Mouse (Mus musculus): Measurements from ENCODE around the gene Kcna1. TPM values are rescaled to one million over a fixed set of nuclear protein-coding genes. Genes with fewer than 3 reads are reported as not detected.

Kcna1 gene
- polyA plus RNA-seq (2015; fragmentation: Nextera tagmentation; extraction: Ambion mirVana): 0.18 and 0.33 TPM in 2 replicates

DNA sequence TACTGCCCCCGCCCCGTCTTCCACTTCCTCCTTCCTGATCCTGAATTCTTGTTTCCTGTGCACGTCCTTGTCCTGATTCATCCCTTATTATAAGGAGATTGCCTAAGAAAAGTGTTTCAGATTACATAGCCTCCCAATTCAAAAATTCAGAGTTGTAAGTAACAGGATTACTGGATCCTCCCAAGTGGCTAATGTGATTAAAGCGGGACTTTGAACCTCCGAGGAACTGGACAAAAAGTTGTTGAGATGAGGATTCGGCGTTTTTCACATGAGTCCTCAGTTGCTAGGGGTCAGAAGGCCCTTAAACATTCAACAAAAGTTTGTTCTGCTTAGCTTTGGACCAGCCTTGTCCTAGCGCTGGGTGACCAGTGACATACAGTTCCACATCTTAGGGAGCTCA, at the start of gene Kcna1:
Kcna1 (minus strand) TSS at position 4 of the 400 bp plus-strand sequence.
- H3K27me3 ChIP-seq: peaks cover 80% of the 10 kb centered on the region
- no peaks in the 10 kb centered on the region for H3K36me3 ChIP-seq
- peak within 1 kb of the TSS; percentile 54 for H3K4me3 ChIP-seq
- 28% methylated on average over 8 of the region's 8 CpGs for WGBS
- no peak within 1 kb of the TSS for H3K27ac ChIP-seq
- peaks cover 34% of the 10 kb centered on the region for H3K4me1 ChIP-seq (replicated peaks)
- no peaks in the 10 kb centered on the region for H3K9me3 ChIP-seq (replicated peaks)
- ATAC-seq (replicated peaks; ENCODE audit: insufficient number of reproducible peaks, insufficient read depth, low FRiP score, low read depth): no peak
- H3K9ac ChIP-seq: no peak within 1 kb of the TSS
- H3K4me2 ChIP-seq: peak within 1 kb of the TSS; percentile 92

- Histone ChIP-seq H3K36me3 (no peaks in the 10 kb centered on the region), H3K9ac (no peak overlapping the region), H3K4me2 (no peak overlapping the region), H3K27me3 (no peaks in the 10 kb centered on the region; the same call in 1 of the 2 replicates), H3K9me3 (replicated peaks) (0 out of 2 replicates have a peak, but pooled peaks cover 8% of the 10 kb centered on the region), H3K4me3 (no peak overlapping the region), H3K4me1 (replicated peaks) (no peaks in the 10 kb centered on the region), H3K27ac (no peak overlapping the region)
- no peak for ATAC-seq (replicated peaks; ENCODE audit: insufficient number of reproducible peaks, insufficient read depth, low FRiP score, low read depth)
- WGBS: 73% methylated on average over 4 of the region's 4 CpGs
These were observed 40.9 kb upstream of the Kcna1 start for GRCm38 (mm10) chr6:126687120-126687519.

DNA sequence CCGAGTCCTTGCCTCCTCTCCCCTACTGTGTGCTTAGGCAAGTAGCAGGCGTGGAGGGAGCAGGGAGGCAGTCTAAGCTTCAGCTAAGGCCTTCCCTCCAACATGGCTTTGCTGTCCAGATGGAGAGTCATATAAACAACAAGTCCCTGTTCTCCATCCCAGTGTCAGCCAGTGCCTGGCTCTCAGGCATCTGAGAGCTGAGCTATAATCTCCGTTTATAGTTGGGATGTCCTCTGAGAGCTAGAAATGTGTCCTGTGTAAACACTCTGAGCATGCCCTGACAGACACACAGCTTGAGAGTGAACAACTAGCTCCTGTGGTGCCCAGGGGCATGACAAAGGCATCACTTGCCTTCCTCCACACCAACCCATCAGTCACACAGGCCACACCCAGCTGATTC, 39.0 kb upstream of the Kcna1 start:
- no peak for ATAC-seq (replicated peaks; ENCODE audit: insufficient number of reproducible peaks, insufficient read depth, low FRiP score, low read depth)
- H3K9me3 ChIP-seq (replicated peaks): 0 out of 2 replicates have a peak, but pooled peaks cover 3% of the 10 kb centered on the region

GRCm38 (mm10) chr6:126678961-126679360, 32.8 kb upstream of the Kcna1 start:
- no peak overlapping the region for H3K9ac ChIP-seq
- no peak overlapping the region for H3K27ac ChIP-seq
- H3K4me3 ChIP-seq: no peak overlapping the region
- WGBS: 61% methylated on average over 7 of the region's 7 CpGs
- H3K4me2 ChIP-seq: no peak overlapping the region
- no peaks in the 10 kb centered on the region for H3K4me1 ChIP-seq (replicated peaks)
- peaks cover 13% of the 10 kb centered on the region for H3K27me3 ChIP-seq
- no peak for ATAC-seq (replicated peaks; ENCODE audit: insufficient number of reproducible peaks, insufficient read depth, low FRiP score, low read depth)
- H3K9me3 ChIP-seq (replicated peaks): no peaks in the 10 kb centered on the region
- H3K36me3 ChIP-seq: no peaks in the 10 kb centered on the region

More for the DNA sequence above, 39.0 kb upstream of the Kcna1 start:
- Histone ChIP-seq H3K4me1 (replicated peaks) (no peaks in the 10 kb centered on the region), H3K9ac (no peak overlapping the region), H3K4me3 (no peak overlapping the region), H3K4me2 (no peak overlapping the region), H3K27ac (no peak overlapping the region), H3K27me3 (no peaks in the 10 kb centered on the region; the same call in 1 of the 2 replicates), H3K36me3 (no peaks in the 10 kb centered on the region)
- 57% methylated on average over 3 of the region's 3 CpGs for WGBS

- no peak for ATAC-seq (replicated peaks; ENCODE audit: insufficient number of reproducible peaks, insufficient read depth, low FRiP score, low read depth)
- 74% methylated on average over 5 of the region's 5 CpGs for WGBS
- Histone ChIP-seq H3K9me3 (replicated peaks) (no peaks in the 10 kb centered on the region), H3K27ac (no peak overlapping the region), H3K4me2 (no peak overlapping the region), H3K36me3 (no peaks in the 10 kb centered on the region), H3K4me3 (no peak overlapping the region), H3K4me1 (replicated peaks) (no peaks in the 10 kb centered on the region), H3K9ac (no peak overlapping the region), H3K27me3 (peaks cover 30% of the 10 kb centered on the region)
These were observed 20.8 kb upstream of the Kcna1 start for GRCm38 (mm10) chr6:126667001-126667400.

DNA sequence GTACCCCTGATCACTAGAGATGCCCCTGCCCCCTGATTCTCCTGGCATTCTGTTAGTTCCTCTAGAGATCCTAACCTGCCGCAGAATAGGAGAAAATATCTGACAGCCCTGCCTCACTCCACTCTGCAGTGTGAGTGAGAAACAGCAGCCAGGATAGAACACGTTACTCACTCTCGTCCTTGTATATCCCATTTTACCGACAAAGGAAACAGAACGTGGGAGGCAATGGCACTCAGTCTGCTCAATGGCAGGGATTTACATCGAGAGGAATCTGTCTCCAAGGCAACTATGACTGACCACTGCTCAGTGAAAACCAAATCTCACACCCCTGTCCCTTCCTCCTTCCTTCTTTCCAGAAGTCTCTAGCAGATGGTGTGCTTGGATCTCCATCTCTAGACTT, 19.9 kb upstream of the Kcna1 start:
- Histone ChIP-seq H3K4me3 (no peak overlapping the region), H3K9me3 (replicated peaks) (no peaks in the 10 kb centered on the region), H3K36me3 (no peaks in the 10 kb centered on the region), H3K27ac (no peak overlapping the region), H3K9ac (no peak overlapping the region), H3K4me2 (no peak overlapping the region), H3K27me3 (peaks cover 33% of the 10 kb centered on the region), H3K4me1 (replicated peaks) (no peaks in the 10 kb centered on the region)
- no peak for ATAC-seq (replicated peaks; ENCODE audit: insufficient number of reproducible peaks, insufficient read depth, low FRiP score, low read depth)
- WGBS: 48% methylated on average over 6 of the region's 6 CpGs

DNA sequence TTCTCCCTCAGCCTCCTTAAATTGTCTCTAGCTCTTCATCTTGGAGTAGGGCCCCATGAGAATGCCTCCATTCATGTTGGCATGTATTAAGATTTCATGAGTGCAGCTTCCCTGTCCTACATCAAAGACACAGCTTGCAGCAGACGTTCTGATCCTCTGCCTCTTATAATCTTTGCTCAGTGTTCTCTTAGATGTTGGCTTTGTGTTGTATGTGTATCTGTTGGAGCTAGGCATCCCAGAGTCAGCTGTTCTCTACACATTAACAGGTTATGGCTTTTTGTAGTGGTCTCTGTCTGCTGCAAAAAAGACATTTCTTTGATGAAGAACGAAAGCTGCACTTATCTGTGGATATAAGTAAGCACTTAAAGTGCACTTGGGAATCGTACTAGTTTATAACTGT, 18.4 kb upstream of the Kcna1 start:
- Histone ChIP-seq H3K9me3 (replicated peaks) (no peaks in the 10 kb centered on the region), H3K9ac (no peak overlapping the region), H3K4me3 (no peak overlapping the region), H3K36me3 (no peaks in the 10 kb centered on the region), H3K27me3 (peaks cover 32% of the 10 kb centered on the region), H3K27ac (no peak overlapping the region), H3K4me1 (replicated peaks) (no peaks in the 10 kb centered on the region), H3K4me2 (no peak overlapping the region)
- 63% methylated on average over 3 of the region's 3 CpGs for WGBS
- ATAC-seq (replicated peaks; ENCODE audit: insufficient number of reproducible peaks, insufficient read depth, low FRiP score, low read depth): no peak

- no peaks in the 10 kb centered on the region for H3K4me1 ChIP-seq (replicated peaks)
- 47% methylated on average over 2 of the region's 2 CpGs for WGBS
- 0 out of 2 replicates have a peak, but pooled peaks cover 7% of the 10 kb centered on the region for H3K27me3 ChIP-seq
- H3K9me3 ChIP-seq (replicated peaks): no peaks in the 10 kb centered on the region
- no peak overlapping the region for H3K9ac ChIP-seq
- no peaks in the 10 kb centered on the region for H3K36me3 ChIP-seq
- H3K27ac ChIP-seq: no peak overlapping the region
- no peak for ATAC-seq (replicated peaks; ENCODE audit: insufficient number of reproducible peaks, insufficient read depth, low FRiP score, low read depth)
- H3K4me3 ChIP-seq: no peak overlapping the region
- no peak overlapping the region for H3K4me2 ChIP-seq
These were observed 11.6 kb upstream of the Kcna1 start for GRCm38 (mm10) chr6:126657646-126658394.

DNA sequence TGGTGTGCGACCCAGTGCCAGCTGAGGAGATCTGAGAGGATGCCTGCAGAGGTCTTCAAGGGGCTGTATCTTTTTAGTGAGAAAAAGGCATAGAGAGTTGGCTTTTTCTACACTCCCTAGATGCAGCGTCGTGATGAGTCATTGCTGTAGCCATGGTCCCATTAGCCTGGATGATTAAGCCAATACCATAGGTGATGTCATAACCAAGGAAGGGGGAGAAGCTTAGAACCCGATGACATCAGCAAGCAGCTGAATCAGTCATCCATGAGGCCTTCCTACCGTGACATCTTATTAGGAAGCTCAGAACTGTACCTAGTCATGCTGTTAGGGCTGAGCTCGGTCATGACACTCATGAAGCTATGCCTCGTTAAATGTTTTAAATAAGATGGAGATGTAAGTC, 7.4 kb upstream of the Kcna1 start:
- Histone ChIP-seq H3K4me3 (no peak overlapping the region), H3K27ac (no peak overlapping the region), H3K4me2 (no peak overlapping the region), H3K9me3 (replicated peaks) (no peaks in the 10 kb centered on the region), H3K36me3 (no peaks in the 10 kb centered on the region), H3K4me1 (replicated peaks) (no peaks in the 10 kb centered on the region), H3K27me3 (peaks cover 13% of the 10 kb centered on the region), H3K9ac (no peak overlapping the region)
- no peak for ATAC-seq (replicated peaks; ENCODE audit: insufficient number of reproducible peaks, insufficient read depth, low FRiP score, low read depth)
- 85% methylated on average over 7 of the region's 7 CpGs for WGBS

DNA sequence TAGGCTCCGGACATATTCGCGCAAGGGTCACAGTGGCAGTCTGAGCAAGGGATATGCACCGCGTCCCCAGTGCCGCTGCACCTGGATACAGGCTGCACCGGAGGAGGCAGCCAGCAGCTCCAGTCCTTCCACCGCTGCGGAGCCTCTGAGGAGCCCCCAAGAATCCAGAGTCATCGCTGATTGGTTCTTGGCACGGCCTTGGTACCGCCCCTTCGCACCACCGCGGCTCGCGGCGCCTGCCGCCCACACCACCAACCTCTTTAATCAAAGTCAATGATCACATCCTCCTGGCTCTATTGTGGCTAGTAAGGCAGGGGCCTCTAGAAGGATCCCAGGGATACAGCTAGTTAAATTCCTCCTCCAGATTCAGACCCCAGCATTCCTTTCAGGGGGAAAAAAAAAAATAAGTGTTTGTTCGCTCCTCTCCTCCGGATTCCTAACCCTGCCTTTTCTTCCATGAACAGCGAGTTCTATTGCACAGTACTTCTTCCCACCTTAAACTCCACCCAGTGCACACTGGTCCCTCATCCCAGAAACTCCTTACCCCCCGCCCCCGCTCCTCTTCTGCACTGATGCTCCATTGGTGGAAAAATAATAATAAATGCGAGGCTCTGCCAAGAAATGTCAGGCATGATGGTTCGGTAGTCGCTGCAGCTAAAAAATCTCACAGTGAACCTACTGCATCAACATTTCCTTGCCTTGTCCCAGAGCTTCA, 383 bp downstream of the Kcna1 start:
- no peak overlapping the region for H3K27ac ChIP-seq
- H3K4me1 ChIP-seq (replicated peaks): peaks cover 34% of the 10 kb centered on the region
- H3K27me3 ChIP-seq: peaks cover 85% of the 10 kb centered on the region
- no peaks in the 10 kb centered on the region for H3K9me3 ChIP-seq (replicated peaks)
- peak; percentile 24; the same call in 1 of the 2 replicates for ATAC-seq (replicated peaks; ENCODE audit: insufficient number of reproducible peaks, insufficient read depth, low FRiP score, low read depth)
- H3K9ac ChIP-seq: no peak overlapping the region
- peak overlapping the region; percentile 54 for H3K4me3 ChIP-seq
- 2% methylated on average over 27 of the region's 27 CpGs for WGBS
- peak overlapping the region; percentile 92 for H3K4me2 ChIP-seq
- no peaks in the 10 kb centered on the region for H3K36me3 ChIP-seq

- H3K9me3 ChIP-seq (replicated peaks): no peaks in the 10 kb centered on the region
- peak overlapping the region; percentile 92 for H3K4me2 ChIP-seq
- H3K4me1 ChIP-seq (replicated peaks): peaks cover 34% of the 10 kb centered on the region
- no peak overlapping the region for H3K9ac ChIP-seq
- peak overlapping the region; percentile 54 for H3K4me3 ChIP-seq
- ATAC-seq (replicated peaks; ENCODE audit: insufficient number of reproducible peaks, insufficient read depth, low FRiP score, low read depth): no peak
- 1% methylated on average over 24 of the region's 24 CpGs for WGBS
- H3K27ac ChIP-seq: no peak overlapping the region
- H3K27me3 ChIP-seq: peaks cover 86% of the 10 kb centered on the region
- no peaks in the 10 kb centered on the region for H3K36me3 ChIP-seq
These were observed 1.1 kb downstream of the Kcna1 start for GRCm38 (mm10) chr6:126645044-126645541.

All from heart, embryonic 15.5 days (tissue).